Mouse (Mus musculus) heart, postnatal 10 days (tissue): ENCODE measurements at regions not wholly inside any gene's neighbourhood (a gene's known extent, or its start where the extent isn't known, plus 50 kb on each side); places are given as distances from the start of the nearest gene placed in this dataset.
"Not testable (repeated sequence)": the region's sequence is repeated elsewhere in the genome, so short reads cannot be mapped to it uniquely, and the experiment has no call there.

ENCODE experiments used
- DNase-seq, 2 experiments: peaks; one replicate each; pipeline ENCODE4 v3.0.0; 2021
- intact Hi-C: fragments of 180-260 bp; cut with DNase I; formaldehyde crosslinking; loops from one replicate; pipeline ENCODE4 v1.15.1; 2025

DNA sequence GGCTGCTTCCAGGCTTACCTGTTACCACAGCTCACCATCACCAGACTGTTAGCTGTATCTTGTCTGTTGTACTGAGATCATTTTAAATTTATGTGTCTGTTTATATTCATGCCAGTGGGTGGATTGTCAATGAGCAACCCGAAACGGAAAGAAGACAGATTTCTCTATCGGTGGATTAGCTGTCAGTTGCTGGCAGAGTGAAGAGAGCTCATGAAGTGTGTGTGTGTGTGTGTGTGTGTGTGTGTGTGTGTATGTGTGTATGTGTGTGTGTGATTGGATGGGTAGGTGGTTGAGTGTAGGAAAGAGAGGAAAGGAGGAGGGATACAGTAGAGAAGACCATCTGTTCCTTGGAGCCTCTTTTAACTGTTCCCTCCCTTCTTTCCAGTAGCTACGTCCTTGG is 223.3 kb upstream of the Gm10131 start:
- intact Hi-C loops, result no loop called here
- DNase-seq, result no peak

- DNase-seq, result no peak
- intact Hi-C loops, result no loop called here
Observed at GRCm38 (mm10) chr8:34331673-34332072, 220.1 kb upstream of the Gm10131 start.

GRCm38 (mm10) chr8:34326614-34326965 is 215.1 kb upstream of the Gm10131 start:
- DNase-seq, result no peak
- intact Hi-C loops, result no loop called here

DNA sequence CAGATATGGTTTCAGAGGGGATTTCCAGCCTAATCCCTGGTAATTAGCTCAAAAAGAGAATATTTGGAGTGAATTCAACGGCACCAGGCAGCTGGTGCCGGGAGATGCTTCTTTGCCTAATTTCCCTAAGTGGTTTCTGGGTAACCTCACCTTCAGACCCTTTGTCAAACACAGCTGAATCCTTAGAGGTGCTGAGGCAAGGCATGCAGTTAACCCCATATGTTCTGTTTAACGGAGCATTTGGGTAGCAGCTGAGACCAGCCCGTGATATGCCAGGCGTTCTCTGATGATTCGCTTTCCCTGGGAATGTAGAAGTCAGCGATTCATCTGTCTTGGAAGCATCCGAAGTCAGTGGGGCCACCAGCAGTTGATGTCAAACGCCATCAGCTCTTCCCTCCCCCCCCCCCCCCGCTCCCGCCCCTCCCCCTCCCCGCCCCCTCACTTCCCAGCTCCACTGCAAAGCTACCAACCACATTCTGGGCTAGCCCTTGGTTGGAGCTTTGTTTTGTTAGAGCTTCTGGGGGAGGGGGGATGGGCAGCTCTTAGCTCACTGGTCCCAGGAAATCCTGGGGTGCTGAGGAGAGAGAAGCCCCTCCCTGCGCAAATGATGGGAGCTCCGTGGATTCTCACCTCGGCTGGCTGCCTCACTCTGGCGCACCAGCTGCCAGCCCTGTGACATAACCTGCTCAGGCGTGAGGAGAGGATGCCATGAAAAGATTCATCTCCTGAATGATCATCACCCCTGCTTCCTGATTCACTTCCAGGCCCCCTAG is 214.5 kb upstream of the Gm10131 start:
- intact Hi-C loops, result no loop called here
- peak in 1 of 2 experiments; percentile 3 for DNase-seq

- intact Hi-C loops, result no loop called here
- DNase-seq, result no peak
Observed at GRCm38 (mm10) chr8:34320158-34320587, 208.6 kb upstream of the Gm10131 start.

DNA sequence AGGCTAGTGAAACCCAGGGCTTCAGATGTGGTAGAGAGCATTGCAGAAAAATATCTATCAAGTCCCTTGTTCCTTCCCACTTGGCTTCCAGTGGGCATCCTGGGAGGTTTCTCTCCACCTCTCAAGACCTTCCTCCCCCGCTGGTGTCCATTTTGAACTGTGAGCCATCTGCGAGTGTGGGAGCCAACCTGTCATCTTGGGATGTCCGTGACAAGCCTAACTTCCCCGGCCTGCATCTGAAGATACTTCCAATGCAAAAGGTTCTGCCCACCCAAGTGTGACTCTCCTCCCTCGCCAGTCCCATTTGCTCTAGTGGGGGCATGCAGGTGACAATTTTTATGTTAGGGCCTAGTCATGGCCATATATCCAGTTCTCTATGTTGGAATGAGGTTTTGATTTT is 208.2 kb upstream of the Gm10131 start:
- intact Hi-C loops, result no loop called here
- no peak for DNase-seq

DNA sequence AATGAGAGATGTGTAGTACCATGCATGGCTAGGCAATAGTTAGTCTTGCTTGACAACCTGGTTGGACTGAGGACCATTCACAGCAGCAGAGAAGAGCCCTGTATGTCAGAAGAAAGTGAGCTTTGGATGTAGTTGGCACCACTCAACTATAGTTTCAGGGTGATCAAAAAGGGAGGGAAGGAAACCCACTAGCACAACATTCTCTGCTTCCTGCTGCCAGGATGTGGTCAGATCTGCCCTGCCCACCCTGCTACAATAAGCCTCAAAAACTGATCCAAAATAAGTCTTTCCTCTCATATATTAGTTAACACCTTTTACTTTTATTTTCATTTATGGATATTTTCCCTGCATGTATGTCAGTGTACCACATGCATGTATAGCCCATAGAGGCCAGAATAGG is 203.7 kb upstream of the Gm10131 start:
- DNase-seq, result no peak
- intact Hi-C loops, result no loop called here

DNA sequence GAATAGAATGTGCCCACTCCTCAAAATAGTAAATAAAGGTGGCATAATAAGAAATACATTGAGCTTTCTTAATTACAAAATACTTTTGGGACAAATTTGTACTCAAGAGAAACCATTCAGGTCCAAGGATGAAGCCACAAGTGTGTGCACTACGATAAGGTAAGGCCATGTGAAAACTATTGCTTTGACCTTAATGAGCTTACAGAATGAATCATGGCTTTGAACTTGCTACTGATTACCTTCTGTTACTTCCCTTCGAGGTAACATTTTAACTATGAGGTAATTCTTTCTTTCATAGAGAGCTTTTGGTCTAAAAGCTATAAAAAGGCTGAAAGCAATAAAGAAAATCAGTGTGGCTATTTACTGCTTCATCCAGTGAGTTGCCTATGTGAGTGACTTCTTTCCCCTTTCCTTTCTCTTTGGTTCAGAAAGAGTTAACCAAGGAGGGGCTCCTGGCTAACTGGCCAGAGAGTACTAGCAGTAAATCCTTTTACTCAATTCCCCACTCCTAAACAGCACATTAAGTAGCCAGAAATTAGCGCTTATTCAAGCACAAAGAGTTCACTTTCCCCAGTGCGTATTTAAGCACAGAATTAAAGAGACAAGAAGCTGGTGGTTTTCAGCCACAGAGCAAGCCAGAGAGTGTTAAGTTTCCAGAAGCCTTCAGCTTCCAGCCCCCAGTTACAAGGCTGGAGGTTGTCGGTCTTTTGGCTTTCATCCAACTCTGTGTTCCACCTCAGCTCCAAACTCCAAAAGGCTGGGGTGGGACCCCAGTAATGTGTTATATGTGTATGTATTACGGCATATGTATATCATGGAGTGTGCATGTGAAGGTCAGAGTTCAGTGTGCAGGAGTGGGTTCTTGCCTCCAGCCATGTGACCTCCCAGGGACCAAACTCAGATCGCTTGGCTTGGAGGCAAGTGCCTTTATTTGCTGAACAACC is 194.3 kb upstream of the Gm10131 start:
- DNase-seq, result no peak
- intact Hi-C loops, result no loop called here

DNA sequence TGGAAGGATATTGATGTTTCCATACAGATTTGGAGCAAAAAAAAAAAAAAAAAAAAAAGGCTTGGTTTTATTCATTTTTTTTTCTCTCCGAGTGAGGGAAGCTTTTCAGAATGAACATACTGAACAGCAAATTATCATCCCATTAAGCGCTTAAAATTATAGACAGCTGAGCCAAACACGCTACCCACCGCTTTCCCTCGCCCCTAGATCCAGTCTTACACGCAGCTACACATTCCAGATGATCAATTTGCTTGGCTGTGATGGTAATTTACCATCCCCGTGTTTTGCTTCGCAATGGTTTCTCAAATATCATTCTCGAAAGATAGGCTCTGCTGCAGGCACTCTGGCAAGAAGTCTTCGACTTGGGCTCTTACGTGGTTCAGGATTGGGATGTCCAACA is 192.3 kb upstream of the Gm10131 start:
- intact Hi-C loops, result no loop called here
- DNase-seq, result no peak

DNA sequence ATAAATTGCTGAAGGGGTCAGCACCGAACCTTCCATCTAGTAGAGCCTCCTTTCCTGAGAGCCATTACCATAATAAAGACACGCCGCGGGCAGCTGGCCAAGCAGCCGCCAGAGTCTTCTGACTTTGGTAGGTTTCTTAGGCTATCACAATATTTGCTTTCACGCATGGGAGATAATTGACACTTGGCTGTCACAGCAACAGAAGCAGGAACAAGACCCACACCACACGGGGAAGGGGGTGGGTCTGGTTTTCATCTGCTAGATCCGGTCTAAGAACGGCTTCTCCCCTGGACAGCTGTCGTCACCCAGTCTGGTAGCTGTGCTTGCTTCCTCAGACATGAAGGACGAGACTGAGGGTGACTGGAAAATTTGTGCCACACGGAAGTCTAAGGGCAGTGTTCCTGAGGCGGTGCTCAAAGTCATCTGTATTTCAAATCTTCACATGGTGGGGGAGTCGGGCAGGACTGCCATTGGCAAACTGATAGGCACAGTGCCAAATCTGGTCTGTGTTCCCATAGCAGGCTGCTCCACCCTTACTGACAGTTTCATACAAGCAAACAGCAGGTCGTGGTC is 188.9 kb upstream of the Gm10131 start:
- peak in 1 of 2 experiments; percentile 17 for DNase-seq
- intact Hi-C loops, result no loop called here

DNA sequence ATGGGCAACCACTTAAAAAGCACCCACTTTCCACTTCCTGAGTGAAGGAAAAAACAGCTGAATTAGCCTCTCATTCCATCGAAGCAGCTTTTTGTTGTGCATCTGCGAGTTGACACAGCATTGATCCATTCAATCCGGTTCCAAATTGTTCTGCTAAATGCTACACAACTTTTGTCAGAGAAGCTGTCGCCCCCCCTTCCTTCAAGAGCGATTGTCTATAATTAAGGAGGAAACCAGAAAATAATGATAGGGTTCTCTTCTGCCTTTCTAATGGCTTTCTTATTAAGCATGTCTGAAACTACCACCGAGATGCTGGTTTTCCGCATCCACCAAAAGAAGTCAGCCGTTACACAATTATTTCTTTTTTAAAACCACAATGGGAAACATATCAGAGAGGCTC is 183.2 kb upstream of the Gm10131 start:
- intact Hi-C loops, result no loop called here

DNA sequence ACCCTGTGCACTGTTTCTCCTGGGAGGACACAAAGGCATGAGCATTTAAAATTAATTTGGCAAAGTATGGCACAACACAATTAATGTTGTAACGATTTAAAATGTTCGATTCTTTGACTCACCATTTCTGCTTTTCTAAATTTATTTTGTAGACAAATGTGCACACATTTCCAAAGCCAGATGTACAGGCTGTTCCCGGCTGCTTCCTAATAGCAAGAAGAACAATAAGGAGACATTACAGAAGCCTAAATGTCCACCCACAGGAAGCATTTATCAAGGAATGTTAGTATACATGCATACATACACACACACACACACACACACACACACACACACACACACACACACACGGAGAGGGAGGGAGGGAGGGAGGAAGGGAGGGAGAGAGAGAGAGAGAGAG is 179.1 kb upstream of the Gm10131 start:
- intact Hi-C loops, result no loop called here

More for the DNA sequence above, 183.2 kb upstream of the Gm10131 start:
- DNase-seq, result no peak

DNA sequence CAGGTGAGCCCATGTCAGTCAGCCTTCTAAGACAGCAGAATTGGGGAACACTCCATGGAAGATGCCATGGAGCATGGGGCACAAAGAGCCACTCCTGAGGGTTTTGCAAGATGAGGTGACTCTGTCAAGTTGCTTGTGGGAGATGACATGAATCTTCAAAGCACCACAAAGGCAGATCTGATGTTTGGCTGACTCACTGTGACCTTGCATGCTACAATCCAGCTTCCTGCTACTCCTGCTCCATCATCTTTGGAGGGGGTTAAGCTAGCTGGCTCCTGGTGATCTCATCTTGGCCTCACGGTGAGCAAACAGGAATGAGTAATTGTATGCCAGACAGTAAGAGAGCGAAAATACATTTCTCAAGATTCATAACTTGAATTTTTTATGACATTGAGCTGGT is 176.3 kb upstream of the Gm10131 start:
- intact Hi-C loops, result no loop called here
- no peak for DNase-seq

More for the DNA sequence above, 179.1 kb upstream of the Gm10131 start:
- DNase-seq, result no peak

DNA sequence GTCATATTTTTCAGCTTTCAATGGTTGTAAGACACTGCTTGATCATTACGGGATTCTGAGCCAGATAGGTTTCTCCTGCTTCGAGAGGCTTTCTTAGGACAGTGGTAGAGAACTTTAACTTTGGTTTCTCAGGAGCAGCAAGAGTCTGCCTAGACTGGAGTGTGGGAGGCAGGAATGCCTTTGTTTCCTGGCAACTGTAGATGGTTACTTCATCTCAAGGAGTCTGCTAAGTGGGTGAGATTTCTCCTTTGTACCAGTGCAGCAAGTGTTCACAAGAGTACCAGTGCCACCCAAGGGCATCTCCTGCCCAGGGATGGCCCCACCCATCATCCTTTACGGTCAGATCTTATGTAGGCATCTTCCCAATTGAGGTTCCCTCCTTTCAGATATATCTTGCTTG is 173.0 kb upstream of the Gm10131 start:
- no peak for DNase-seq
- intact Hi-C loops, result no loop called here

DNA sequence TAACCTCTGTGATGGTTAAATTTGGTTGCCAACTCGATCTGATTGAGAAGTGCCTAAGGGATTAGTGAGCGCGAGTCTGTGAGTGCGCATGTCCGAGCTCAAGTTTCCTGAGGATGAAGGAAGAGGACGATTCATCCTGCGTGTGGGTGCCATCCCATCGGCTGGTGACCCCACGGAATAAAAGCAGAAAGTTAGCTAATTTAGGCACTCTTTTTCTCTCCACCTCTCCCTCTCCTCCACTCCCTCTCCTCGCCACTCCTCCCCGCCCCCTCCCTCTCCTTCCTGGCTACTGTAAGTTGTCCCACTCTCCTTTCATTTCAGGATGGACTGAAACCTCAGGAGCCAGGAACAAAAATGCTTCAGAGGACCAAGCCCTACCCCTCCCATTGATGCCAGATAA is 168.9 kb upstream of the Gm10131 start:
- no peak for DNase-seq
- intact Hi-C loops, result no loop called here

- DNase-seq, result no peak
- intact Hi-C loops, result no loop called here
Observed at GRCm38 (mm10) chr8:34275977-34276660, 164.6 kb upstream of the Gm10131 start.

GRCm38 (mm10) chr8:34274796-34275195 is 163.3 kb upstream of the Gm10131 start:
- intact Hi-C loops, DNase-seq: not testable (repeated sequence)

GRCm38 (mm10) chr8:34274171-34274570 is 162.6 kb upstream of the Gm10131 start:
- DNase-seq, result no peak
- intact Hi-C loops, result no loop called here

DNA sequence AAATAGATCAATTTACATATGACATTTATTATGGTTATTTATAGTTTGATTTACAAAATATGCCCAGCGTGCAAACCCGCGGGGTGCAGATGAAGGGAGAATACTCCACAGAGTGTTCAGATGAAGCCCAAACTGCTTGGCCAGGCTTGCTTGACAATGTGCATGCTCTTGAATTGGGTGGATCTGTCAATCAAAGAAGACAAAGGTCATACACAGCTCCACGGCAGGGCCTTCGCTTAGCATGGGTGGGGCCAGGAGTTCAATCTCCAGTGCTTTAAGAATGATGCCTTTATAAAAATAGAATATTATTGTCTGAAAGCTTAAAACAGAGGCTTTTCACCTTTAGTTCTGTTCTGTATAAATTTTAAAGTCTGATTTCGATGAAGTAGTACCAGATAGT is 158.3 kb upstream of the Gm10131 start:
- no peak for DNase-seq
- intact Hi-C loops, result no loop called here

- intact Hi-C loops, result no loop called here
- no peak for DNase-seq
Observed at GRCm38 (mm10) chr8:34268806-34269520, 157.4 kb upstream of the Gm10131 start.
